Mouse (Mus musculus): ENCODE measurements around the gene Tars2. TPM values are rescaled to one million over a fixed set of nuclear protein-coding genes. Genes with fewer than 3 reads are reported as not detected.
"Not testable (repeated sequence)": the region's sequence is repeated elsewhere in the genome, so short reads cannot be mapped to it uniquely, and the experiment has no call there.

Tars2 gene
- polyA plus RNA-seq (2014; fragmentation: Nextera tagmentation; extraction: Ambion mirVana), result 46.6 and 50.7 TPM in 2 replicates

GRCm38 (mm10) chr3:95760106-95760505, at the start of gene Tars2:
TSS of gene Tars2 (minus strand) at chr3:95760206.
- Histone ChIP-seq H3K36me3 (ENCODE audit: control insufficient read depth, insufficient read depth, low read length) (peaks cover 21% of the 10 kb centered on the region), H3K27me3 (replicated peaks; ENCODE audit: control insufficient read depth, insufficient read depth, low read length) (no peaks in the 10 kb centered on the region), H3K4me3 (ENCODE audit: low read depth, low read length) (no peak within 1 kb of the TSS), H3K27ac (ENCODE audit: low read depth, low read length) (no peak within 1 kb of the TSS), H3K9me3 (replicated peaks; ENCODE audit: control insufficient read depth, low read length) (no peaks in the 10 kb centered on the region), H3K4me1 (ENCODE audit: control insufficient read depth, insufficient read depth, low read length) (no peaks in the 10 kb centered on the region), H3K4me2 (ENCODE audit: low read length) (no peak within 1 kb of the TSS), H3K9ac (ENCODE audit: low read length) (no peak within 1 kb of the TSS)
- no peak for ATAC-seq
- no peak for DNase-seq (ENCODE audit: low spot score)
- 90% methylated on average over 6 of the region's 6 CpGs for WGBS

GRCm38 (mm10) chr3:95808384-95808783, 48.4 kb upstream of the Tars2 start:
- H3K4me1 ChIP-seq (ENCODE audit: control insufficient read depth, insufficient read depth, low read length), result no peaks in the 10 kb centered on the region
- no peak for DNase-seq (ENCODE audit: low spot score)
- H3K27ac ChIP-seq (ENCODE audit: low read depth, low read length), result no peak overlapping the region
- peaks cover 11% of the 10 kb centered on the region for H3K36me3 ChIP-seq (ENCODE audit: control insufficient read depth, insufficient read depth, low read length)
- no peak overlapping the region for H3K4me3 ChIP-seq (ENCODE audit: low read depth, low read length)
- no peaks in the 10 kb centered on the region for H3K27me3 ChIP-seq (replicated peaks; ENCODE audit: control insufficient read depth, insufficient read depth, low read length)
- no peaks in the 10 kb centered on the region for H3K9me3 ChIP-seq (replicated peaks; ENCODE audit: control insufficient read depth, low read length)
- no peak overlapping the region for H3K4me2 ChIP-seq (ENCODE audit: low read length)
- no peak overlapping the region for H3K9ac ChIP-seq (ENCODE audit: low read length)
- no peak for ATAC-seq
- WGBS, result 77% methylated on average over 2 of the region's 2 CpGs

DNA sequence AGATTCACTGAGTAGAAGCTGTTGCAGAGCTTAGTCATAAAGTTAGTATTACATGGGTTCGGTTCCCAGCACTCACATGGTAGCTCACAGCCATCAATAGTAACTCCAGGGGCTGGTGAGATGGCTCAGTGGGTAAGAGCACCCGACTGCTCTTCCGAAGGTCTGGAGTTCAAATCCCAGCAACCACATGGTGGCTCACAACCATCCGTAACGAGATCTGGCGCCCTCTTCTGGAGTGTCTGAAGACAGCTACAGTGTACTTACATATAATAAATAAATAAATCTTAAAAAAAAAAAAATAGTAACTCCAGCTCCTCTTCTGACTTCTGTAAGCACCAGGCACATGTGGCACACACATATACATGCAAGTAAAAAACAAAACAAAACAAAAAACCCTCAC, 47.6 kb upstream of the Tars2 start:
- H3K27ac ChIP-seq (ENCODE audit: low read depth, low read length); H3K9me3 ChIP-seq (replicated peaks; ENCODE audit: control insufficient read depth, low read length); H3K4me1 ChIP-seq (ENCODE audit: control insufficient read depth, insufficient read depth, low read length); ATAC-seq; H3K4me3 ChIP-seq (ENCODE audit: low read depth, low read length); H3K9ac ChIP-seq (ENCODE audit: low read length); H3K4me2 ChIP-seq (ENCODE audit: low read length); DNase-seq (ENCODE audit: low spot score); H3K27me3 ChIP-seq (replicated peaks; ENCODE audit: control insufficient read depth, insufficient read depth, low read length): not testable (repeated sequence)
- peaks cover 11% of the 10 kb centered on the region for H3K36me3 ChIP-seq (ENCODE audit: control insufficient read depth, insufficient read depth, low read length)
- 98% methylated on average over 3 of the region's 6 CpGs for WGBS

- Histone ChIP-seq H3K27ac (ENCODE audit: low read depth, low read length) (no peak overlapping the region), H3K36me3 (ENCODE audit: control insufficient read depth, insufficient read depth, low read length) (peaks cover 11% of the 10 kb centered on the region), H3K9ac (ENCODE audit: low read length) (no peak overlapping the region), H3K9me3 (replicated peaks; ENCODE audit: control insufficient read depth, low read length) (no peaks in the 10 kb centered on the region), H3K27me3 (replicated peaks; ENCODE audit: control insufficient read depth, insufficient read depth, low read length) (no peaks in the 10 kb centered on the region), H3K4me1 (ENCODE audit: control insufficient read depth, insufficient read depth, low read length) (no peaks in the 10 kb centered on the region), H3K4me2 (ENCODE audit: low read length) (no peak overlapping the region), H3K4me3 (ENCODE audit: low read depth, low read length) (no peak overlapping the region)
- ATAC-seq (no peak), DNase-seq (ENCODE audit: low spot score) (no peak)
- 91% methylated on average over 1 of the region's 1 CpGs for WGBS
Measured at GRCm38 (mm10) chr3:95806677-95807076, 46.7 kb upstream of the Tars2 start.

GRCm38 (mm10) chr3:95803851-95804250, 43.8 kb upstream of the Tars2 start:
- WGBS, result 98% methylated on average over 4 of the region's 4 CpGs
- peaks cover 11% of the 10 kb centered on the region for H3K36me3 ChIP-seq (ENCODE audit: control insufficient read depth, insufficient read depth, low read length)
- no peaks in the 10 kb centered on the region for H3K9me3 ChIP-seq (replicated peaks; ENCODE audit: control insufficient read depth, low read length)
- H3K4me3 ChIP-seq (ENCODE audit: low read depth, low read length), result no peak overlapping the region
- ATAC-seq (no peak), DNase-seq (ENCODE audit: low spot score) (no peak)
- H3K9ac ChIP-seq (ENCODE audit: low read length), result no peak overlapping the region
- no peak overlapping the region for H3K4me2 ChIP-seq (ENCODE audit: low read length)
- no peak overlapping the region for H3K27ac ChIP-seq (ENCODE audit: low read depth, low read length)
- H3K27me3 ChIP-seq (replicated peaks; ENCODE audit: control insufficient read depth, insufficient read depth, low read length), result no peaks in the 10 kb centered on the region
- H3K4me1 ChIP-seq (ENCODE audit: control insufficient read depth, insufficient read depth, low read length), result no peaks in the 10 kb centered on the region

GRCm38 (mm10) chr3:95798756-95799155, 38.8 kb upstream of the Tars2 start:
- no peak overlapping the region for H3K4me2 ChIP-seq (ENCODE audit: low read length)
- no peaks in the 10 kb centered on the region for H3K27me3 ChIP-seq (replicated peaks; ENCODE audit: control insufficient read depth, insufficient read depth, low read length)
- ATAC-seq (no peak), DNase-seq (ENCODE audit: low spot score) (no peak)
- H3K4me3 ChIP-seq (ENCODE audit: low read depth, low read length), result no peak overlapping the region
- WGBS, result 91% methylated on average over 4 of the region's 4 CpGs
- no peaks in the 10 kb centered on the region for H3K4me1 ChIP-seq (ENCODE audit: control insufficient read depth, insufficient read depth, low read length)
- H3K36me3 ChIP-seq (ENCODE audit: control insufficient read depth, insufficient read depth, low read length), result no peaks in the 10 kb centered on the region
- H3K9me3 ChIP-seq (replicated peaks; ENCODE audit: control insufficient read depth, low read length), result no peaks in the 10 kb centered on the region
- no peak overlapping the region for H3K27ac ChIP-seq (ENCODE audit: low read depth, low read length)
- H3K9ac ChIP-seq (ENCODE audit: low read length), result no peak overlapping the region

- no peak overlapping the region for H3K4me3 ChIP-seq (ENCODE audit: low read depth, low read length)
- peaks cover 2% of the 10 kb centered on the region; the same call in 1 of the 2 replicates for H3K36me3 ChIP-seq (ENCODE audit: control insufficient read depth, insufficient read depth, low read length)
- DNase-seq (ENCODE audit: low spot score), result no peak
- H3K4me2 ChIP-seq (ENCODE audit: low read length), result no peak overlapping the region
- no peaks in the 10 kb centered on the region for H3K9me3 ChIP-seq (replicated peaks; ENCODE audit: control insufficient read depth, low read length)
- no peaks in the 10 kb centered on the region for H3K4me1 ChIP-seq (ENCODE audit: control insufficient read depth, insufficient read depth, low read length)
- H3K9ac ChIP-seq (ENCODE audit: low read length), result no peak overlapping the region
- 85% methylated on average over 1 of the region's 1 CpGs for WGBS
- ATAC-seq, result no peak
- no peak overlapping the region for H3K27ac ChIP-seq (ENCODE audit: low read depth, low read length)
- H3K27me3 ChIP-seq (replicated peaks; ENCODE audit: control insufficient read depth, insufficient read depth, low read length), result no peaks in the 10 kb centered on the region
Measured at GRCm38 (mm10) chr3:95794299-95794698, 34.3 kb upstream of the Tars2 start.

DNA sequence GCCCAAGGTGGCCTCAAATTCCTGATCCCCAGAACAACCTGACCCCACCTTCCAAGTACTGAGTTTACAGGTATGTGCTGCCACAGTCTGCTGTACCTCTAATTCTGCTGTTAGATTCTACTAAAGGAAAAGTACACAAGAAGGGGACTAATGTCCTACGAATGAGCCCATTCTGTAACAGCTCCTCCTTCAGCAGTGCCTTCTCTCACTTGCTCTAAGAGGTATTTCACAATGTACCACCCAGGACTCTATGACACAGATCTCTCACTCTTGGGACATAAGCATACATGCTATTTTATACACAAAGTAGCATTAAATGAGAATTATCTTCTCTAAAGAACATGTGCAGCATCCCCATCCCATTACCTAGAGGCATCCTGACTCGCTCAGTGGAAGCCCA, 33.7 kb upstream of the Tars2 start:
- H3K9ac ChIP-seq (ENCODE audit: low read length), result no peak overlapping the region
- no peak overlapping the region for H3K4me2 ChIP-seq (ENCODE audit: low read length)
- no peaks in the 10 kb centered on the region for H3K9me3 ChIP-seq (replicated peaks; ENCODE audit: control insufficient read depth, low read length)
- H3K27ac ChIP-seq (ENCODE audit: low read depth, low read length), result no peak overlapping the region
- peaks cover 6% of the 10 kb centered on the region; the same call in 1 of the 2 replicates for H3K36me3 ChIP-seq (ENCODE audit: control insufficient read depth, insufficient read depth, low read length)
- ATAC-seq, result no peak
- WGBS, result 80% methylated on average over 2 of the region's 2 CpGs
- DNase-seq (ENCODE audit: low spot score), result no peak
- H3K4me1 ChIP-seq (ENCODE audit: control insufficient read depth, insufficient read depth, low read length), result no peaks in the 10 kb centered on the region
- H3K27me3 ChIP-seq (replicated peaks; ENCODE audit: control insufficient read depth, insufficient read depth, low read length), result no peaks in the 10 kb centered on the region
- no peak overlapping the region for H3K4me3 ChIP-seq (ENCODE audit: low read depth, low read length)

DNA sequence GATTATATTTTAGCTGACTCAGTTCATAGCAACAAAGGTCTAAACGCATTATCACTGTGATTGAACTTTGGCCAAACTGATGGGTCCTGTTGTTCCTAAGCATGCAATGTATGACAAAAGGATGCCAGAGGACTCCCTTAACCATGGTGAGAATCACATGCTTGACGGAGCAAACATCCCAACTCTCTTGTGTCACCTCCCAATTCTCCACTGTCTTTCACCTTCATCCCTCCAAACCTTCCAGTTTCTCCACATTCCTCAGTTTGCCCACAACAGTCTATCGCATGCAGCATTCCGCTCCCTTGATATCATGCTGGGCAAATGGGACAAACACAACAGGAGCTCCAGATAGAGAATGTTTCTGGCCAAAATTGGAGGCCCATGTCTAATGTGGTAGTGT, 25.5 kb upstream of the Tars2 start:
- Histone ChIP-seq H3K9me3 (replicated peaks; ENCODE audit: control insufficient read depth, low read length) (no peaks in the 10 kb centered on the region), H3K4me1 (ENCODE audit: control insufficient read depth, insufficient read depth, low read length) (no peaks in the 10 kb centered on the region), H3K9ac (ENCODE audit: low read length) (no peak overlapping the region), H3K27ac (ENCODE audit: low read depth, low read length) (no peak overlapping the region), H3K36me3 (ENCODE audit: control insufficient read depth, insufficient read depth, low read length) (peaks cover 66% of the 10 kb centered on the region), H3K4me3 (ENCODE audit: low read depth, low read length) (no peak overlapping the region), H3K27me3 (replicated peaks; ENCODE audit: control insufficient read depth, insufficient read depth, low read length) (no peaks in the 10 kb centered on the region), H3K4me2 (ENCODE audit: low read length) (no peak overlapping the region)
- DNase-seq (ENCODE audit: low spot score) (no peak), ATAC-seq (no peak)
- 91% methylated on average over 4 of the region's 4 CpGs for WGBS
